Mouse (Mus musculus): ENCODE measurements around the gene Polr2a.
"Not testable (repeated sequence)": the region's sequence is repeated elsewhere in the genome, so short reads cannot be mapped to it uniquely, and the experiment has no call there.

Gene Polr2a

DNA sequence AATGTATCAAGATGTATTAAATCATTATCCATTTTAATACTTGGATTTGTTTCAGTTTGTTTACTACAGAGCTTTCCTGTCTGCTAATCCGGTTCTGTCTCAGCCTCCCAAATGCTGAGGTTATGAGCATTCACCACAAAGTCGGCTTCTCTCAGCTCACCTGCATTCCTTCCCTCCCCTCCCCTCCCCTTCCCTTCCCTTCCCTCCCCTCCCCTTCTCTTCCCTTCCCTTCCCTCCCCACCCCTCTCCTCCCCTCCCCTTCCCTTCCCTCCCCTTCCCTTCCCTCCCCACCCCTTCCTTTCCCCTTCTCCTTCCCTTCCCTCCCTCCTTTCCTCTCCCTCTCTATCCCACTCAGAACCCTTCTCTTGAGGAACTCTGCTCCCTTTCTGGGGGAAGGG lies 53.8 kb downstream of the Polr2a start:
- DNase-seq (ENCODE audit: low spot score) = no peak

GRCm38 (mm10) chr11:69703814-69704612 lies 54.4 kb downstream of the Polr2a start:
- DNase-seq (ENCODE audit: low spot score) = no peak

- not testable (repeated sequence) for DNase-seq (ENCODE audit: low spot score)
These were observed 55.1 kb downstream of the Polr2a start for GRCm38 (mm10) chr11:69703381-69703780.

- not testable (repeated sequence) for DNase-seq (ENCODE audit: low spot score)
These were observed 55.6 kb downstream of the Polr2a start for GRCm38 (mm10) chr11:69702886-69703285.

- DNase-seq (ENCODE audit: low spot score) = no peak
These were observed 58.8 kb downstream of the Polr2a start for GRCm38 (mm10) chr11:69699595-69699994.

DNA sequence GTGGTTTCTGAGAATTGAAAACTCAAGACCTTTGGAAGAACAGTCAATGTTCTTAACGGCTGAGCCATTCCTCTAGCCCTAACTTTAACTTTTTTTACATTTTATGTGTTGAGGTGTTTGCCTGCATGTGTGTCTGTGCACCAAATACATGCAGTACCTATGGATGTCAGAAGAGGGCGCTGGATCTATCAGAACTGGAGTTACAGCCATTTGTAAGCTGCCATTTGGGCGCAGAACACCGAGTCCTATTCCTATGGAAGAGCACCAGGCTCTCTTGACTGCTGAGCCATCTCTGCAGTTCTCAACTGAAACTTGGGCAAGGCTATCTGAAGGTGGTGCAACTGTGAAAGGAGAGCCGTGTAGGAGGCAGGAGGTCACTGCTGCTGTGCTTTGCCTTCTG lies 59.9 kb downstream of the Polr2a start:
- DNase-seq (ENCODE audit: low spot score) = no peak

- no peak for DNase-seq (ENCODE audit: low spot score)
These were observed 61.0 kb downstream of the Polr2a start for GRCm38 (mm10) chr11:69697396-69697795.

- peak; percentile 83 for DNase-seq (ENCODE audit: low spot score)
These were observed 62.9 kb downstream of the Polr2a start, which contains the start of the genes Tnfsf12 and Tnfsfm13 for GRCm38 (mm10) chr11:69695361-69696181. Gene Tnfsf12 (minus strand): TSS chr11:69695849. Gene Tnfsfm13 (minus strand): TSS chr11:69696098.

GRCm38 (mm10) chr11:69695046-69695360 lies 63.4 kb downstream of the Polr2a start:
- no peak for DNase-seq (ENCODE audit: low spot score)

- no peak for DNase-seq (ENCODE audit: low spot score)
These were observed 64.9 kb downstream of the Polr2a start for GRCm38 (mm10) chr11:69693421-69693965.

GRCm38 (mm10) chr11:69692863-69693262 lies 65.6 kb downstream of the Polr2a start:
- peak; percentile 60 for DNase-seq (ENCODE audit: low spot score)

- DNase-seq (ENCODE audit: low spot score) = no peak
These were observed 66.1 kb downstream of the Polr2a start for GRCm38 (mm10) chr11:69692196-69692811.

GRCm38 (mm10) chr11:69689891-69690290 lies 68.5 kb downstream of the Polr2a start:
- DNase-seq (ENCODE audit: low spot score) = no peak

DNA sequence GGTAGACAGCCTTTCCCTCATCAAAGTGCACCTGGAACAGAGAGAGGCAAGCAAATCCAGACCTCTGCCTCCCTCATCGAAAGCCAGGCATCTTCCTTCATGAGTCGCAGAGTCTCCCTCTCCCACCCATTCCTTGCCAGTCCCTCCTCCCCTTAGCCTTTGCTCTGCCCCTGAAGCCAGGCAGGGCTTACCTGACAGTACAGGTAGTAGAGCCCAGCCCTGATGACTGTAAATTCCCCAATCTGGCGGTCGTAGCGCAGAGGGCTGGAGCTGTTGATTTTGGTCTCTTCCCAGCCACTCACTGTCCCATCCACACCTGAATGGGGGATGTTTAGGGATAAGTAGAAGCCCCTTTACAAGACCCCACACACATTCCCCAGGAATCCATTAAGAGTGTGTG lies 71.4 kb downstream of the Polr2a start:
- no peak for DNase-seq (ENCODE audit: low spot score)

DNA sequence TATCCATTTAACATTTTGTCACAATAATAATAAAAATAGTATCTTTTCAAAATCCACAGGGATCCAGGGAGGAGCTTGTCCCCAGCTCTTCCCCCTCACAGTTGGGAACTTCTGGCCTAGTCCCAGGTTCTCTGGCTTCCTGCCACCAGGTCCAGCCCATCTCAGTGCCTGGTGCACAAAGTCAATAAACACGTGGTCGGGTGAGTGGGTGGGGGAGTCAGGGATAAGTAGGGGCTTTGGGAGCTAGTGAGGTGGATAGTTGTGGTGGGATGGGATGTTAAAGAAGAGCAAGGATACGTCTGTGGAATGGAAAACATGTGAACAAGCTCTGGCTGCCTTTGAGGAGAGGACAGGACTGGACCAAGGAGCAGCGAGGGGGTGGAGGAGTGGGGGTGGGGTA lies 72.1 kb downstream of the Polr2a start:
- DNase-seq (ENCODE audit: low spot score) = no peak

GRCm38 (mm10) chr11:69685526-69686148 lies 72.8 kb downstream of the Polr2a start, which contains the start of gene Tnfsf13:
Gene Tnfsf13 (minus strand): TSS chr11:69685784.
- no peak for DNase-seq (ENCODE audit: low spot score)

DNA sequence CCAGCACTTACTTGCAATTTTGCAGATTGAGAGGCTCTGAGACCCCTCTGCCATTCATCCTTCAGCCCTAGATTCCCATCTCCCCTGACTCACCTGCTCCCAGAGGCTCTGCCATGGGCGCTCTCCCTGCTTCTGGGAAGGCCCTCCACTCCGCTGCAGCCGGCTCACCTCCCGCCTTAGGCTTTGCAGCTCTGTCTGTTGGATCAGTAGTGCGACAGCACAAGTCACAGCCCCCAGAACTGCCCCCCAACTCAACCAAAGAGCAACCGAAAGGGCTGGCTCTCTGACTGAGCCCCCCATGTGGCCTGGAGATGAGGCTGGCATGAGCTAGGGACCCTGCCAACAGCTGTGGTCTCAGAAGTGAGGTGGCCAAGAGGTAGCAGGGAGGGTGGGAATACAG lies 73.5 kb downstream of the Polr2a start:
- DNase-seq (ENCODE audit: low spot score) = no peak

- DNase-seq (ENCODE audit: low spot score) = no peak
These were observed 74.2 kb downstream of the Polr2a start for GRCm38 (mm10) chr11:69684128-69684745.

Data from yolk sac, embryonic 10.5 days (tissue).